Comparison of ENCODE assay signal across 9 mouse cellular contexts in genomic region chr13:36612785-36613750, GRCm38 (mm10).
DNase-seq lines count a peak whose midpoint lies in the region; ATAC-seq lines count a peak whose summit lies in the region.
"Had no signal": no experiment of that assay in that cellular context is flagged by ENCODE, and none has a peak within 500 bp of the region (broad histone marks: within the 10 kb centered on the region; RNA-seq: fewer than 3 reads in every experiment).

No protein-coding gene starts in this region.

- no peaks in the 10 kb centered on the region for H3K36me3 ChIP-seq in forebrain, embryonic 10.5 days (replicated peaks)
- no peaks in the 10 kb centered on the region for H3K36me3 ChIP-seq in midbrain, embryonic 15.5 days (replicated peaks)
- H3K36me3 ChIP-seq: heart, embryonic 13.5 days had no signal

- no peaks in the 10 kb centered on the region; the same call in 1 of the 2 replicates for H3K9me3 ChIP-seq in forebrain, embryonic 10.5 days
- no peaks in the 10 kb centered on the region for H3K9me3 ChIP-seq in midbrain, embryonic 15.5 days
- H3K9me3 ChIP-seq: heart, embryonic 13.5 days had no signal

- H3K27me3 ChIP-seq in forebrain, embryonic 10.5 days (ENCODE audit: poor library complexity, severe bottlenecking): peaks cover 14% of the 10 kb centered on the region; the same call in 1 of the 2 replicates
- no peaks in the 10 kb centered on the region; the same call in 1 of the 2 replicates for H3K27me3 ChIP-seq in midbrain, embryonic 15.5 days (replicated peaks)

- peak overlapping the region; percentile 43 for H3K9ac ChIP-seq in midbrain, embryonic 15.5 days
- H3K9ac ChIP-seq: heart, embryonic 13.5 days had no signal

- peak overlapping the region; percentile 39 for H3K4me3 ChIP-seq in forebrain, embryonic 10.5 days
- H3K4me3 ChIP-seq in midbrain, embryonic 15.5 days: peak overlapping the region; percentile 36
- H3K4me3 ChIP-seq: heart, embryonic 13.5 days had no signal

- H3K4me1 ChIP-seq in forebrain, embryonic 10.5 days: peaks cover 13% of the 10 kb centered on the region
- peaks cover 16% of the 10 kb centered on the region for H3K4me1 ChIP-seq in midbrain, embryonic 15.5 days

- WGBS in forebrain, embryonic 10.5 days: 29% methylated on average over 23 of the region's 23 CpGs
- whole genome bisulfite sequencing in midbrain, embryonic 15.5 days: 9% methylated on average over 23 of the region's 23 CpGs

- H3K4me2 ChIP-seq in midbrain, embryonic 15.5 days: peak overlapping the region; percentile 56
- H3K4me2 ChIP-seq: heart, embryonic 13.5 days had no signal

- peak; percentile 51 for DNase-seq in brain, embryonic 18.5 days (ENCODE audit: low read depth, low spot score)
- peak; percentile 52 for DNase-seq in forebrain, embryonic 10.5 days (ENCODE audit: extremely low spot score, low spot score)
- peak; percentile 10 to 21 for DNase-seq in layer of hippocampus, adult 8-10 months (ENCODE audit: low spot score in 2 of 2)
- no peak for DNase-seq in T-cell, adult 2 months (ENCODE audit: low spot score)
- DNase-seq in lung, adult 18-20 months: no peak
- no peak for DNase-seq in thymus, postnatal 25 days

- peak; percentile 91 for ATAC-seq in midbrain, embryonic 15.5 days (replicated peaks)
- ATAC-seq in inflammation-experienced regulatory T-cells, adult 6 months: no peak

- H3K27ac ChIP-seq in forebrain, embryonic 10.5 days: peak overlapping the region; percentile 68
- H3K27ac ChIP-seq in midbrain, embryonic 15.5 days: peak overlapping the region; percentile 91
- H3K27ac ChIP-seq: heart, embryonic 13.5 days had no signal

Comparison
In these comparisons a context has a peak if more than half of its experiments do, and no peak if none do; other contexts are left out.
1. DNase-seq: peak in brain, embryonic 18.5 days (single experiment), forebrain, embryonic 10.5 days (single experiment) and layer of hippocampus, adult 8-10 months (2 of 2); none in T-cell, adult 2 months (single experiment), lung, adult 18-20 months (0 of 2) and thymus, postnatal 25 days (single experiment).